Mouse (Mus musculus): ENCODE measurements around the gene Olfr878. TPM values are rescaled to one million over a fixed set of nuclear protein-coding genes. Genes with fewer than 3 reads are reported as not detected.

Gene Olfr878
- not detected in 2 replicates for polyA plus RNA-seq (2015; fragmentation: Nextera tagmentation; extraction: Ambion mirVana)

GRCm38 (mm10) chr9:37917540-37917939 lies at the start of gene Olfr878:
Gene Olfr878, plus strand, starts transcription at chr9:37917840.

GRCm38 (mm10) chr9:37896661-37897060 lies 21.0 kb upstream of the Olfr878 start, which contains the start of gene Olfr145:
Gene Olfr145, plus strand, starts transcription at chr9:37896724.

Other genes with a start within 250 kb of the Olfr878 start
- gene Panx3, start 248.6 kb upstream of the Olfr878 start, polyA plus RNA-seq (2015; fragmentation: Nextera tagmentation; extraction: Ambion mirVana), result 0.31 TPM in 2 replicates
- gene Olfr160, start 201.6 kb upstream of the Olfr878 start, polyA plus RNA-seq (2015; fragmentation: Nextera tagmentation; extraction: Ambion mirVana), result not detected in 2 replicates
- gene Olfr874, start 172.7 kb upstream of the Olfr878 start, polyA plus RNA-seq (2015; fragmentation: Nextera tagmentation; extraction: Ambion mirVana), result not detected in 2 replicates
- gene Olfr875, start 146.0 kb upstream of the Olfr878 start, polyA plus RNA-seq (2015; fragmentation: Nextera tagmentation; extraction: Ambion mirVana), result not detected in 2 replicates
- not detected in 2 replicates for gene Olfr876, start 114.8 kb upstream of the Olfr878 start, polyA plus RNA-seq (2015; fragmentation: Nextera tagmentation; extraction: Ambion mirVana)
- gene Olfr877, start 63.6 kb upstream of the Olfr878 start, polyA plus RNA-seq (2015; fragmentation: Nextera tagmentation; extraction: Ambion mirVana), result not detected in 2 replicates
- not detected in 2 replicates for gene Olfr145, start 21.1 kb upstream of the Olfr878 start, polyA plus RNA-seq (2015; fragmentation: Nextera tagmentation; extraction: Ambion mirVana)
- not detected in 2 replicates for gene Olfr881, start 74.0 kb downstream of the Olfr878 start, polyA plus RNA-seq (2015; fragmentation: Nextera tagmentation; extraction: Ambion mirVana)
- gene Olfr883, start 108.0 kb downstream of the Olfr878 start, polyA plus RNA-seq (2015; fragmentation: Nextera tagmentation; extraction: Ambion mirVana), result not detected in 2 replicates
- gene Olfr884, start 128.7 kb downstream of the Olfr878 start, polyA plus RNA-seq (2015; fragmentation: Nextera tagmentation; extraction: Ambion mirVana), result not detected in 2 replicates
- not detected in 2 replicates for gene Olfr885, start 143.5 kb downstream of the Olfr878 start, polyA plus RNA-seq (2015; fragmentation: Nextera tagmentation; extraction: Ambion mirVana)
- gene Olfr887, start 166.2 kb downstream of the Olfr878 start, polyA plus RNA-seq (2015; fragmentation: Nextera tagmentation; extraction: Ambion mirVana), result not detected in 2 replicates
- not detected in 2 replicates for gene Olfr888, start 190.3 kb downstream of the Olfr878 start, polyA plus RNA-seq (2015; fragmentation: Nextera tagmentation; extraction: Ambion mirVana)
- 0.08 and 0.11 TPM in 2 replicates for gene Olfr889, start 197.4 kb downstream of the Olfr878 start, polyA plus RNA-seq (2015; fragmentation: Nextera tagmentation; extraction: Ambion mirVana)
- not detected in 2 replicates for gene Olfr890, start 224.7 kb downstream of the Olfr878 start, polyA plus RNA-seq (2015; fragmentation: Nextera tagmentation; extraction: Ambion mirVana)